Mouse (Mus musculus): Measurements from ENCODE around the gene Pde6g.

The Pde6g gene

GRCm38 (mm10) chr11:120453306-120453705 is at the start of gene Pde6g:
Pde6g (minus strand) TSS chr11:120453500.
- DNase-seq (ENCODE audit: low read depth in 2 of 2, low spot score in 2 of 2), result no peak

- DNase-seq (ENCODE audit: low read depth in 2 of 2, low spot score in 2 of 2), result no peak
These were observed 48.4 kb upstream of the Pde6g start for GRCm38 (mm10) chr11:120501701-120502100.

GRCm38 (mm10) chr11:120501018-120501417 is 47.7 kb upstream of the Pde6g start:
- no peak for DNase-seq (ENCODE audit: low read depth in 2 of 2, low spot score in 2 of 2)

GRCm38 (mm10) chr11:120500357-120500756 is 47.1 kb upstream of the Pde6g start:
- DNase-seq (ENCODE audit: low read depth in 2 of 2, low spot score in 2 of 2), result no peak

- no peak for DNase-seq (ENCODE audit: low read depth in 2 of 2, low spot score in 2 of 2)
These were observed 46.6 kb upstream of the Pde6g start for GRCm38 (mm10) chr11:120499894-120500293.

- DNase-seq (ENCODE audit: low read depth in 2 of 2, low spot score in 2 of 2), result no peak
These were observed 45.6 kb upstream of the Pde6g start for GRCm38 (mm10) chr11:120498891-120499290.

GRCm38 (mm10) chr11:120498226-120498625 is 44.9 kb upstream of the Pde6g start:
- DNase-seq (ENCODE audit: low read depth in 2 of 2, low spot score in 2 of 2), result no peak

GRCm38 (mm10) chr11:120497436-120497835 is 44.1 kb upstream of the Pde6g start:
- no peak for DNase-seq (ENCODE audit: low read depth in 2 of 2, low spot score in 2 of 2)

- DNase-seq (ENCODE audit: low read depth in 2 of 2, low spot score in 2 of 2), result no peak
These were observed 40.6 kb upstream of the Pde6g start for GRCm38 (mm10) chr11:120493911-120494310.

GRCm38 (mm10) chr11:120493351-120493750 is 40.1 kb upstream of the Pde6g start:
- no peak for DNase-seq (ENCODE audit: low read depth in 2 of 2, low spot score in 2 of 2)

- no peak for DNase-seq (ENCODE audit: low read depth in 2 of 2, low spot score in 2 of 2)
These were observed 39.5 kb upstream of the Pde6g start for GRCm38 (mm10) chr11:120492878-120493203.

GRCm38 (mm10) chr11:120492024-120492877 is 39.0 kb upstream of the Pde6g start:
- peak in 1 of 2 experiments; percentile 33 for DNase-seq (ENCODE audit: low read depth in 2 of 2, low spot score in 2 of 2)

GRCm38 (mm10) chr11:120491317-120492023 is 38.2 kb upstream of the Pde6g start, which contains the start of gene Slc25a10:
Slc25a10 (plus strand) TSS chr11:120491840.
- DNase-seq (ENCODE audit: low read depth in 2 of 2, low spot score in 2 of 2), result peak in 1 of 2 experiments; percentile 39

- no peak for DNase-seq (ENCODE audit: low read depth in 2 of 2, low spot score in 2 of 2)
These were observed 37.2 kb upstream of the Pde6g start for GRCm38 (mm10) chr11:120490291-120491046.

- DNase-seq (ENCODE audit: low read depth in 2 of 2, low spot score in 2 of 2), result peak; percentile 59 to 69
These were observed 35.9 kb upstream of the Pde6g start for GRCm38 (mm10) chr11:120489054-120489761.

GRCm38 (mm10) chr11:120488516-120488915 is 35.2 kb upstream of the Pde6g start:
- DNase-seq (ENCODE audit: low read depth in 2 of 2, low spot score in 2 of 2), result no peak

GRCm38 (mm10) chr11:120485251-120485650 is 32.0 kb upstream of the Pde6g start:
- no peak for DNase-seq (ENCODE audit: low read depth in 2 of 2, low spot score in 2 of 2)

GRCm38 (mm10) chr11:120484265-120484981 is 31.1 kb upstream of the Pde6g start, which contains the start of gene Mrpl12:
Mrpl12 (plus strand) TSS chr11:120484613.
- DNase-seq (ENCODE audit: low read depth in 2 of 2, low spot score in 2 of 2), result peak; percentile 74 to 80

- DNase-seq (ENCODE audit: low read depth in 2 of 2, low spot score in 2 of 2), result no peak
These were observed 30.2 kb upstream of the Pde6g start for GRCm38 (mm10) chr11:120483448-120483934.

GRCm38 (mm10) chr11:120472052-120472451 is 18.8 kb upstream of the Pde6g start:
- no peak for DNase-seq (ENCODE audit: low read depth in 2 of 2, low spot score in 2 of 2)
